Mouse (Mus musculus) neural tube, embryonic 11.5 days (tissue): ENCODE results near the gene Zfp592. TPM values are rescaled to one million over a fixed set of nuclear protein-coding genes. Genes with fewer than 3 reads are reported as not detected.

Experiments used
- ATAC-seq: fragments of 200-750 bp; cut with Nextera tagmentation; 2 replicates; pipeline ENCODE4 v1.8.0; 2017; ENCODE audit warnings: moderate number of reproducible peaks, mild to moderate bottlenecking, moderate TSS enrichment, moderate library complexity; ENCODE audit not compliant: insufficient read depth, low FRiP score, low TSS enrichment
- DNase-seq: peaks from one replicate; pipeline ENCODE4 v3.0.0-alpha.2; 2015; ENCODE audit warnings: low spot score
- H3K27ac ChIP-seq: fragments of 300-500 bp; sonication (generic); 2 replicates; pipeline ENCODE4 v1.5.1; 2014; ENCODE audit warnings: low read depth, mild to moderate bottlenecking, low read length
- H3K27me3 ChIP-seq: fragments of 300-500 bp; sonication (generic); 2 replicates; pipeline ENCODE4 v1.6.1; 2014; ENCODE audit warnings: mild to moderate bottlenecking, low read length, mixed read lengths; ENCODE audit not compliant: control insufficient read depth, insufficient read depth
- H3K36me3 ChIP-seq: fragments of 300-500 bp; sonication (generic); 2 replicates; pipeline ENCODE4 v1.6.1; 2014; ENCODE audit warnings: mild to moderate bottlenecking, low read length, moderate library complexity, mixed read lengths; ENCODE audit not compliant: control insufficient read depth, insufficient read depth
- H3K4me1 ChIP-seq: fragments of 300-500 bp; sonication (generic); 2 replicates; pipeline ENCODE4 v1.6.1; 2014; ENCODE audit warnings: low read length, mixed read lengths; ENCODE audit not compliant: control insufficient read depth, insufficient read depth
- H3K4me2 ChIP-seq: fragments of 300-500 bp; sonication (generic); 2 replicates; pipeline ENCODE4 v1.6.1; 2014; ENCODE audit warnings: low read depth, mild to moderate bottlenecking, moderate library complexity
- H3K4me3 ChIP-seq: fragments of 300-500 bp; sonication (generic); 2 replicates; pipeline ENCODE4 v1.5.1; 2014; ENCODE audit warnings: low read depth, low read length
- H3K9ac ChIP-seq: fragments of 300-500 bp; sonication (generic); 2 replicates; pipeline ENCODE4 v1.6.1; 2014; ENCODE audit warnings: mild to moderate bottlenecking, low read length
- H3K9me3 ChIP-seq: fragments of 300-500 bp; sonication (generic); 2 replicates; pipeline ENCODE4 v1.6.1; 2016; ENCODE audit warnings: low read length; ENCODE audit not compliant: control insufficient read depth
- WGBS: fragments of 180-500 bp; shearing (Covaris S2); extraction: QIAGEN DNeasy Blood & Tissue Kit; methylation state at CpG from one replicate; pipeline ENCODE4 v1.1.7; 2014; 5-methylcytosine and 5-hydroxymethylcytosine counted together
- polyA plus RNA-seq: library from polyadenylated mRNA; unstranded; fragments of >200 nt; fragmentation: Nextera tagmentation; extraction: Ambion mirVana; gene quantifications from 2 replicates; pipeline ENCODE4 v1.2.1, GENCODE M21; 2014

The Zfp592 gene
- polyA plus RNA-seq, 1 experiment from 2014 or later = 16.2 TPM

DNA sequence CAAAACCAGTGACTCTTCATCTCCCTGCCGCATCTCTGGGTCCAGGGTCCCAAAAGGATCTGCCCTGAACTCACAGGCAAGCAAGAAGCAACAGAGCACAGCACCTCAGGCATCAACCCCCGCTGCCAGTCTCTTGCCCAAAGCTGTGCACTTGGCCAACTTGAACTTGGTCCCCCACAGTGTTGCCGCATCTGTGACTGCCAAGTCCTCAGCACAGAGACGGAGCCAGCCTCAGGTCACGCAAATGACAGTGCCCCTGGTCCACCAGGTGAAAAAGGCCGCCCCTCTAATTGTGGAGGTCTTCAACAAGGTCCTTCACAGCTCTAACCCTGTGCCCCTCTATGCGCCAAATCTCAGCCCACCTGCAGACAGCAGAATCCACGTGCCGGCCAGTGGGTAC, 31.2 kb downstream of the Zfp592 start:
- Histone ChIP-seq H3K9me3 (no peaks in the 10 kb centered on the region), H3K36me3 (peaks cover 16% of the 10 kb centered on the region), H3K4me1 (no peaks in the 10 kb centered on the region), H3K4me3 (no peak overlapping the region), H3K9ac (no peak overlapping the region), H3K27ac (no peak overlapping the region), H3K4me2 (no peak overlapping the region), H3K27me3 (no peaks in the 10 kb centered on the region)
- ATAC-seq = no peak
- WGBS = 95% methylated on average over 9 of the region's 9 CpGs
- DNase-seq = no peak

DNA sequence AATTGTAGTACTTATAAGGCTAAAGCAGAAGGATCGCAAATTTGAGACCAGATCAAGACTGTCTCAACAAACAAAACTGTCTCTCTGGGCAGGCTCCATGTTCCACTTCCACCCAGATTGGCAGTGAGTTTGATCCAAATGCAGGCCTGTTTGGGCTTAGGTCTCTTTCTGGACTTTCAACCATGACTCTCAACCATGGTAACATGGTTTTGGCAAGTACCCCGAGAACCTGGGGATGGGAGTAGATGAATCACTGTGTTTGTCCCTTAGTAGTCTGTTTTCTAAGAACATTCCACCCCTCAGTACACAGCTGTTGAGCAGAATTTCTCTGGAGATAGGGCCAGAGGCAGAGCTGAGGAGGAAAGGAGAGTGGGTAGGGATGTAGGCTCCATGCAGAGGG, 32.3 kb downstream of the Zfp592 start:
- Histone ChIP-seq H3K9me3 (no peaks in the 10 kb centered on the region), H3K36me3 (peaks cover 16% of the 10 kb centered on the region), H3K27ac (no peak overlapping the region), H3K4me1 (no peaks in the 10 kb centered on the region), H3K4me3 (no peak overlapping the region), H3K27me3 (no peaks in the 10 kb centered on the region), H3K4me2 (no peak overlapping the region), H3K9ac (no peak overlapping the region)
- DNase-seq (no peak), ATAC-seq (no peak)
- 93% methylated on average over 2 of the region's 2 CpGs for WGBS

- H3K4me1 ChIP-seq = no peaks in the 10 kb centered on the region
- H3K9me3 ChIP-seq = no peaks in the 10 kb centered on the region
- no peaks in the 10 kb centered on the region for H3K27me3 ChIP-seq
- H3K4me3 ChIP-seq = no peak overlapping the region
- ATAC-seq = no peak
- H3K4me2 ChIP-seq = no peak overlapping the region
- WGBS = 84% methylated on average over 2 of the region's 2 CpGs
- DNase-seq = peak; percentile 4
- H3K36me3 ChIP-seq = peaks cover 26% of the 10 kb centered on the region
- H3K9ac ChIP-seq = no peak overlapping the region
- H3K27ac ChIP-seq = no peak overlapping the region
Observed at GRCm38 (mm10) chr7:81039711-81040110, 46.2 kb downstream of the Zfp592 start.

DNA sequence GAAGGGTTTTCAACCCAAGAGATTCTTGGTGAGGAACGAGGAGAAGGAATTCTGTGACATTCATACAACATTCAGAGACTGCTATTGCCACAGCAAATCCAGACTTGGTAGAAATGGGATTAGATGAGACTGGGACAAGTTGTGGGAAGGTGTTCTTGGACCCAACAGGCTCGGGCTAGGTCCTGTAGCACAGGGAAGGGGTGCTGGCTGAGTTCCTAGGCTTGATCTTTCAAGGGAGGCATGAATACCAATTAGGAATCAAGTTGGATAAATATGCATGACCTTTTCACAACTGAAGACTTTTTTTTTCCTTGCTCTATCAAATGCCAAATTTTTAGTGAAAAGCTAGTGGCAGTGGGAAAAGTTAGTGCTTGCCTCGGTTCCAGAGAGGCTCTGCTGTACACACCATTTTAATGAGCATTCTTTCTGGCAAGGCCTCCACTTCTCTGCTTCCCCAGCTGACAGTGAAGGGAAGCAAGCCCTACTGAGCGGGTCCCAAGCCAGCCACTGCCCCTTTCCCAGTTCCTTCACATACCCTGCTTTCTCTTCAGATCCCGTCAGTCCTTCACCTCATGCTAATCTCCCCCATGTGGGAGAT, 49.6 kb downstream of the Zfp592 start:
- Histone ChIP-seq H3K27me3 (no peaks in the 10 kb centered on the region), H3K4me1 (no peaks in the 10 kb centered on the region), H3K9ac (no peak overlapping the region), H3K4me3 (no peak overlapping the region), H3K36me3 (peaks cover 16% of the 10 kb centered on the region), H3K9me3 (no peaks in the 10 kb centered on the region), H3K27ac (no peak overlapping the region), H3K4me2 (no peak overlapping the region)
- 90% methylated on average over 5 of the region's 5 CpGs for WGBS
- DNase-seq (no peak), ATAC-seq (no peak)

DNA sequence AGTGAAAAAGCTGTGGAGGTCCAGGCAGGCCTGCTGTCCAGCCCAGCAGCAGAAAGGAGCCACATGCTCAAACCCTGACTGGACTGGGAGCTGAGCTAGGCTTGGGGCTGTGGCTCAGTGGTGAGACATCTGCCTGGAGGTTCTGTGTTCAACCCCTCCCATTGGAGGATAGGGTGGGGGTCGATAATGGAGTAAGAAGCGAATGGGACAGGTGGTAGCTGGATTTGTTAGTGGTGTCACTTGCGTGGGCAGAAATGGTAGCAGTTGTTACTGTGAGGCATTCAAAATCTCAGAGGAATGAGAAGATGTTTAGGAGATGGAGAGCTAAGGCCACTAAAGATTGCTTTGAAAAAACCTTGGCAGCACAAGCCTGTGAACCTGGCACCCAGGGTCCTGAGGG, 54.4 kb downstream of the Zfp592 start:
- Histone ChIP-seq H3K36me3 (peaks cover 3% of the 10 kb centered on the region), H3K4me3 (no peak overlapping the region), H3K9me3 (no peaks in the 10 kb centered on the region), H3K4me1 (no peaks in the 10 kb centered on the region), H3K9ac (no peak overlapping the region), H3K4me2 (no peak overlapping the region), H3K27ac (no peak overlapping the region), H3K27me3 (no peaks in the 10 kb centered on the region)
- peak; percentile 8 for DNase-seq
- no peak for ATAC-seq
- WGBS = 87% methylated on average over 3 of the region's 3 CpGs

DNA sequence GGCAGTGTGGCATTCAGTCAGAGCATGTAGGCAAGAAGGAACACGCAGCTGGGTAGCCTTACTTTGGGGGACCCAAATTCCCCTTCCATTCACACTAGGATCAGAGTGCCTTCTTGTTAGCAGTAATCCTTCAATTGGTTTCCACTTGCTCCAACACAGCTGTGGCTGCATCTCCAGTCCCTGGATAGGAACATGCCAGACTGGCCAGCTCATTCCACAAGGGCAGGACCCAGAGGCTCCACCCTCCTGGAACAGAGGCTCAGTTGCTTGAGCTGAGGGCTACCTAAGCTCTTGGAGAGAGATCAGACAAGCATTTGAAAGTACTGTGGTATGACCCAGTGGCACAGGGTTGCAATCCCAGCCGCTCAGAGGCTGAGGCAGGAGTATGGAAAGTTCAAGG, 55.0 kb downstream of the Zfp592 start:
- H3K4me2 ChIP-seq = no peak overlapping the region
- H3K4me1 ChIP-seq = no peaks in the 10 kb centered on the region
- no peak for ATAC-seq
- no peaks in the 10 kb centered on the region for H3K27me3 ChIP-seq
- 86% methylated on average over 2 of the region's 2 CpGs for WGBS
- no peak overlapping the region for H3K9ac ChIP-seq
- H3K36me3 ChIP-seq = peaks cover 3% of the 10 kb centered on the region
- H3K27ac ChIP-seq = no peak overlapping the region
- no peaks in the 10 kb centered on the region for H3K9me3 ChIP-seq
- DNase-seq = peak; percentile 7
- H3K4me3 ChIP-seq = no peak overlapping the region

GRCm38 (mm10) chr7:81049966-81050365, 56.5 kb downstream of the Zfp592 start:
- Histone ChIP-seq H3K4me1 (no peaks in the 10 kb centered on the region), H3K4me2 (no peak overlapping the region), H3K9me3 (no peaks in the 10 kb centered on the region), H3K27me3 (no peaks in the 10 kb centered on the region), H3K9ac (no peak overlapping the region), H3K27ac (no peak overlapping the region), H3K4me3 (no peak overlapping the region), H3K36me3 (no peaks in the 10 kb centered on the region)
- ATAC-seq (no peak), DNase-seq (peak; percentile 1)
- WGBS = 77% methylated on average over 5 of the region's 5 CpGs

GRCm38 (mm10) chr7:81055709-81056370, 62.4 kb downstream of the Zfp592 start:
- Histone ChIP-seq H3K36me3 (no peaks in the 10 kb centered on the region), H3K9me3 (no peaks in the 10 kb centered on the region), H3K4me2 (no peak overlapping the region), H3K4me3 (no peak overlapping the region), H3K4me1 (peaks cover 2% of the 10 kb centered on the region; the same call in 1 of the 2 replicates), H3K9ac (no peak overlapping the region), H3K27me3 (no peaks in the 10 kb centered on the region), H3K27ac (no peak overlapping the region)
- 76% methylated on average over 11 of the region's 11 CpGs for WGBS
- DNase-seq (no peak), ATAC-seq (no peak)

GRCm38 (mm10) chr7:81057471-81057870, 64.0 kb downstream of the Zfp592 start, which contains the start of gene Alpk3:
Gene Alpk3 (plus strand): TSS chr7:81057600.
- Histone ChIP-seq H3K27ac (no peak within 1 kb of the TSS), H3K36me3 (no peaks in the 10 kb centered on the region), H3K4me1 (peaks cover 2% of the 10 kb centered on the region; the same call in 1 of the 2 replicates), H3K4me2 (0 out of 2 replicates have a peak within 1 kb of the TSS, but pooled peaks have one; percentile 17), H3K27me3 (no peaks in the 10 kb centered on the region), H3K9me3 (no peaks in the 10 kb centered on the region), H3K4me3 (no peak within 1 kb of the TSS), H3K9ac (no peak within 1 kb of the TSS)
- WGBS = 25% methylated on average over 24 of the region's 27 CpGs
- ATAC-seq (no peak), DNase-seq (no peak)
